Mouse (Mus musculus) erythroblast, embryonic 14.5 days (primary cell): ENCODE data around the gene Fzd1.

ENCODE experiments used
- GATA1 ChIP-seq: IDR thresholded peaks from 2 replicates; pipeline ENCODE4 v1.6.1; 2012; ENCODE audit warnings: low read length, inconsistent platforms, mixed read lengths
- TAL1 ChIP-seq: IDR thresholded peaks from 3 replicates; pipeline ENCODE4 v1.6.1; 2012; ENCODE audit warnings: low read length, inconsistent platforms, mixed read lengths

GRCm38 (mm10) chr5:4733239-4733638, 24.6 kb downstream of the Fzd1 start:
- no peak for TF ChIP-seq TAL1
- TF ChIP-seq GATA1 = no peak
